Mouse (Mus musculus): Measurements from ENCODE around the gene Dnmbp.

Dnmbp gene

GRCm38 (mm10) chr19:43949111-43949810, 9.3 kb upstream of the Dnmbp start:
- DNase-seq (ENCODE audit: low spot score in 2 of 2) = no peak

- DNase-seq (ENCODE audit: low spot score in 2 of 2) = no peak
Measured at GRCm38 (mm10) chr19:43944566-43944965, 4.6 kb upstream of the Dnmbp start.

GRCm38 (mm10) chr19:43943076-43943475, 3.1 kb upstream of the Dnmbp start:
- no peak for DNase-seq (ENCODE audit: low spot score in 2 of 2)

- DNase-seq (ENCODE audit: low spot score in 2 of 2) = no peak
Measured at GRCm38 (mm10) chr19:43939171-43939768, 721 bp downstream of the Dnmbp start.

GRCm38 (mm10) chr19:43938355-43938754, 1.6 kb downstream of the Dnmbp start:
- DNase-seq (ENCODE audit: low spot score in 2 of 2) = no peak

- DNase-seq (ENCODE audit: low spot score in 2 of 2) = no peak
Measured at GRCm38 (mm10) chr19:43930926-43931325, 9.1 kb downstream of the Dnmbp start.

GRCm38 (mm10) chr19:43930366-43930765, 9.6 kb downstream of the Dnmbp start:
- no peak for DNase-seq (ENCODE audit: low spot score in 2 of 2)

- DNase-seq (ENCODE audit: low spot score in 2 of 2) = no peak
Measured at GRCm38 (mm10) chr19:43929869-43930268, 10.1 kb downstream of the Dnmbp start.

- DNase-seq (ENCODE audit: low spot score in 2 of 2) = no peak
Measured at GRCm38 (mm10) chr19:43927967-43928366, 12.0 kb downstream of the Dnmbp start.

- DNase-seq (ENCODE audit: low spot score in 2 of 2) = no peak
Measured at GRCm38 (mm10) chr19:43927057-43927456, 12.9 kb downstream of the Dnmbp start.

- no peak for DNase-seq (ENCODE audit: low spot score in 2 of 2)
Measured at GRCm38 (mm10) chr19:43926141-43926987, 13.6 kb downstream of the Dnmbp start.

- DNase-seq (ENCODE audit: low spot score in 2 of 2) = no peak
Measured at GRCm38 (mm10) chr19:43924361-43924760, 15.6 kb downstream of the Dnmbp start.

- DNase-seq (ENCODE audit: low spot score in 2 of 2) = no peak
Measured at GRCm38 (mm10) chr19:43922963-43923362, 17.0 kb downstream of the Dnmbp start.

- no peak for DNase-seq (ENCODE audit: low spot score in 2 of 2)
Measured at GRCm38 (mm10) chr19:43921410-43921809, 18.6 kb downstream of the Dnmbp start.

GRCm38 (mm10) chr19:43920453-43921300, 19.3 kb downstream of the Dnmbp start:
- DNase-seq (ENCODE audit: low spot score in 2 of 2) = peak in 1 of 2 experiments; percentile 47

- no peak for DNase-seq (ENCODE audit: low spot score in 2 of 2)
Measured at GRCm38 (mm10) chr19:43919841-43920240, 20.1 kb downstream of the Dnmbp start.

GRCm38 (mm10) chr19:43918834-43919233, 21.2 kb downstream of the Dnmbp start:
- no peak for DNase-seq (ENCODE audit: low spot score in 2 of 2)

- DNase-seq (ENCODE audit: low spot score in 2 of 2) = no peak
Measured at GRCm38 (mm10) chr19:43917763-43918162, 22.2 kb downstream of the Dnmbp start.

GRCm38 (mm10) chr19:43917406-43917691, 22.6 kb downstream of the Dnmbp start:
- no peak for DNase-seq (ENCODE audit: low spot score in 2 of 2)

- no peak for DNase-seq (ENCODE audit: low spot score in 2 of 2)
Measured at GRCm38 (mm10) chr19:43916586-43917405, 23.2 kb downstream of the Dnmbp start.

GRCm38 (mm10) chr19:43915431-43915830, 24.6 kb downstream of the Dnmbp start:
- no peak for DNase-seq (ENCODE audit: low spot score in 2 of 2)

All from heart, adult 9 months (tissue).